In genomic region chr10:75798176-75798696, GRCm38 (mm10) we compare ENCODE assay signal across 8 mouse cellular contexts. TPM values are rescaled to one million over a fixed set of nuclear protein-coding genes. Genes with fewer than 3 reads are reported as not detected.
DNase-seq lines count a peak whose midpoint lies in the region; ATAC-seq lines count a peak whose summit lies in the region.

Gstt1 (minus strand) TSS chr10:75798584.

- H3K9ac ChIP-seq in limb, embryonic 11.5 days (ENCODE audit: low read length): peak within 1 kb of the TSS; percentile 35; the same call in 1 of the 2 replicates
- H3K9ac ChIP-seq in stomach, embryonic 14.5 days (replicated peaks; ENCODE audit: low read depth, low read length): peak within 1 kb of the TSS; percentile 11

- no peak within 1 kb of the TSS for H3K27ac ChIP-seq in limb, embryonic 11.5 days (replicated peaks; ENCODE audit: low read depth, low read length)
- peak within 1 kb of the TSS; percentile 39 for H3K27ac ChIP-seq in midbrain, embryonic 10.5 days (replicated peaks)
- no peak within 1 kb of the TSS for H3K27ac ChIP-seq in stomach, embryonic 14.5 days (ENCODE audit: low read length)

- peaks cover 3% of the 10 kb centered on the region; the same call in 1 of the 2 replicates for H3K27me3 ChIP-seq in limb, embryonic 11.5 days (ENCODE audit: control insufficient read depth, insufficient read depth, low read length)
- H3K27me3 ChIP-seq in midbrain, embryonic 10.5 days (ENCODE audit: low read depth, poor library complexity, severe bottlenecking): peaks cover 49% of the 10 kb centered on the region
- H3K27me3 ChIP-seq in stomach, embryonic 14.5 days (ENCODE audit: control insufficient read depth, insufficient read depth, low read length): no peaks in the 10 kb centered on the region

- ATAC-seq in limb, embryonic 11.5 days (ENCODE audit: insufficient number of reproducible peaks, low FRiP score, low TSS enrichment, low read depth): peak; percentile 41; the same call in 1 of the 2 replicates
- ATAC-seq in stomach, embryonic 14.5 days (ENCODE audit: insufficient number of reproducible peaks, insufficient read depth, low FRiP score, low read depth): peak; percentile 11; the same call in 1 of the 2 replicates

- H3K4me3 ChIP-seq in limb, embryonic 11.5 days (ENCODE audit: low read depth, low read length): peak within 1 kb of the TSS; percentile 38
- H3K4me3 ChIP-seq in midbrain, embryonic 10.5 days: peak within 1 kb of the TSS; percentile 58
- H3K4me3 ChIP-seq in stomach, embryonic 14.5 days (ENCODE audit: low read depth, low read length): peak within 1 kb of the TSS; percentile 43

- H3K9me3 ChIP-seq in limb, embryonic 11.5 days (ENCODE audit: control insufficient read depth, low read length): no peaks in the 10 kb centered on the region
- no peaks in the 10 kb centered on the region for H3K9me3 ChIP-seq in midbrain, embryonic 10.5 days (replicated peaks)
- H3K9me3 ChIP-seq in stomach, embryonic 14.5 days (ENCODE audit: control insufficient read depth, low read depth, low read length): no peaks in the 10 kb centered on the region

- peak; percentile 35 for DNase-seq in right cerebral cortex, postnatal 25 days
- DNase-seq in right cerebral cortex, postnatal 14 days: no peak
- DNase-seq in cerebellum, postnatal 25 days: peak; percentile 70 to 80
- DNase-seq in gastrocnemius, postnatal 36 days: peak; percentile 64 to 70
- DNase-seq in induced T-regulatory cell, adult 2 months (ENCODE audit: low read depth): peak; percentile 43
- DNase-seq in limb, embryonic 11.5 days (ENCODE audit: low spot score): peak; percentile 52
- peak; percentile 53 for DNase-seq in midbrain, embryonic 10.5 days (ENCODE audit: low spot score)

- peaks cover 3% of the 10 kb centered on the region; the same call in 1 of the 2 replicates for H3K4me1 ChIP-seq in limb, embryonic 11.5 days (ENCODE audit: control insufficient read depth, insufficient read depth, low read length)
- peaks cover 31% of the 10 kb centered on the region for H3K4me1 ChIP-seq in midbrain, embryonic 10.5 days
- peaks cover 3% of the 10 kb centered on the region; the same call in 1 of the 2 replicates for H3K4me1 ChIP-seq in stomach, embryonic 14.5 days (ENCODE audit: control insufficient read depth, insufficient read depth, low read length)

- no peaks in the 10 kb centered on the region for H3K36me3 ChIP-seq in limb, embryonic 11.5 days (ENCODE audit: control insufficient read depth, insufficient read depth, low read length)
- no peaks in the 10 kb centered on the region for H3K36me3 ChIP-seq in midbrain, embryonic 10.5 days
- no peaks in the 10 kb centered on the region for H3K36me3 ChIP-seq in stomach, embryonic 14.5 days (ENCODE audit: control insufficient read depth, insufficient read depth, low read length)

- H3K4me2 ChIP-seq in limb, embryonic 11.5 days (ENCODE audit: low read depth, severe bottlenecking): peak within 1 kb of the TSS; percentile 69
- peak within 1 kb of the TSS; percentile 80 for H3K4me2 ChIP-seq in stomach, embryonic 14.5 days (replicated peaks; ENCODE audit: low read depth, low read length)

- intact Hi-C loops in gastrocnemius, postnatal 36 days (cut with DNase I): no loop called here

- 2% methylated on average over 18 of the region's 18 CpGs for WGBS in limb, embryonic 11.5 days
- WGBS in midbrain, embryonic 10.5 days: 4% methylated on average over 18 of the region's 18 CpGs
- 2% methylated on average over 18 of the region's 18 CpGs for WGBS in stomach, embryonic 14.5 days

RNA-seq across cellular contexts. Expression of gene Gstt1, which starts in this region (rescaled TPM):
- total RNA-seq in gastrocnemius, postnatal 36 days (2021): 1 to 10 TPM; 4.4 to 5.6 TPM
- polyA plus RNA-seq in limb, embryonic 11.5 days (2014; fragmentation: Nextera tagmentation; extraction: Ambion mirVana): 4.4 and 5.5 TPM in 2 replicates
- 3.0 and 4.7 TPM in 2 replicates for polyA plus RNA-seq in midbrain, embryonic 10.5 days (2016; fragmentation: Nextera tagmentation; extraction: Ambion mirVana)
- polyA plus RNA-seq in stomach, embryonic 14.5 days (2014; fragmentation: Nextera tagmentation; extraction: Ambion mirVana): 11.6 and 12.6 TPM in 2 replicates
